Mouse (Mus musculus): Measurements from ENCODE around the gene Cdc42bpa. TPM values are rescaled to one million over a fixed set of nuclear protein-coding genes. Genes with fewer than 3 reads are reported as not detected.
A peak's percentile ranks its signal among the peaks of the same experiment; 100 is the strongest.

The Cdc42bpa gene
- total RNA-seq (2021) = 10 to 100 TPM; 40.8 to 41.5 TPM
- 11.1 and 18.3 TPM in 2 replicates for polyA plus RNA-seq (2012; rRNA removed)
- long read RNA-seq, full-length matches to known transcripts = 3 of 10 reads
- long read RNA-seq, partial matches to known transcripts = 1 of 10 reads
- long read RNA-seq, other reads (novel, unspliced or antisense) = 6 of 10 reads

- Histone ChIP-seq H3K4me3 (peak within 1 kb of the TSS; percentile 84), H3K4me1 (ENCODE audit: control insufficient read depth, insufficient read depth, low read length) (peaks cover 5% of the 10 kb centered on the region), H3K9ac (ENCODE audit: low read depth, low read length) (peak within 1 kb of the TSS; percentile 97), H3K27me3 (ENCODE audit: control insufficient read depth, insufficient read depth, low read length) (no peaks in the 10 kb centered on the region), H3K36me3 (ENCODE audit: control insufficient read depth, insufficient read depth, low read length) (peaks cover 5% of the 10 kb centered on the region), H3K27ac (peak within 1 kb of the TSS; percentile 97), H3K79me2 (replicated peaks; ENCODE audit: control insufficient read depth, insufficient read depth, low read length) (peaks cover 1% of the 10 kb centered on the region)
- intact Hi-C loops (cut with DNase I) = loop anchor here (2.0 to 5.0 kb wide), 2 partner anchors 97 to 158 kb away; partner anchors contain the start of genes Ahctf1 and Gm10518
- 6% methylated on average over 101 of the region's 128 CpGs for WGBS
- TF ChIP-seq EP300 (IDR thresholded peaks at IDR 0.05; ENCODE audit: insufficient read depth, low read depth, low read length) = no peak
- no peak for TF ChIP-seq CTCF (IDR thresholded peaks at IDR 0.05)
- TF ChIP-seq POLR2A (IDR thresholded peaks at IDR 0.05; ENCODE audit: insufficient read depth, low read depth, low read length) = peak; percentile 65
- peak; percentile 89 to 90 for DNase-seq
Measured at GRCm38 (mm10) chr1:179959721-179960542, at the start of gene Cdc42bpa. Gene Cdc42bpa, plus strand, starts transcription at chr1:179960472.

- H3K27me3 ChIP-seq (ENCODE audit: control insufficient read depth, insufficient read depth, low read length) = no peaks in the 10 kb centered on the region
- peak in 1 of 2 experiments; percentile 37 for DNase-seq
Measured at GRCm38 (mm10) chr1:179913471-179913870, 46.8 kb upstream of the Cdc42bpa start.

GRCm38 (mm10) chr1:179917036-179917435, 43.2 kb upstream of the Cdc42bpa start:
- DNase-seq = no peak
- 67% methylated on average over 4 of the region's 4 CpGs for WGBS
- intact Hi-C loops (cut with DNase I) = loop anchor here (5.0 kb wide), 1 partner anchor 40 kb away; no protein-coding TSS in a partner anchor

More at GRCm38 (mm10) chr1:179913471-179913870, 46.8 kb upstream of the Cdc42bpa start:
- Histone ChIP-seq H3K9ac (ENCODE audit: low read depth, low read length) (no peak overlapping the region), H3K4me3 (no peak overlapping the region), H3K27ac (no peak overlapping the region), H3K36me3 (ENCODE audit: control insufficient read depth, insufficient read depth, low read length) (no peaks in the 10 kb centered on the region), H3K4me1 (ENCODE audit: control insufficient read depth, insufficient read depth, low read length) (peaks cover 1% of the 10 kb centered on the region), H3K79me2 (replicated peaks; ENCODE audit: control insufficient read depth, insufficient read depth, low read length) (no peaks in the 10 kb centered on the region)
- TF ChIP-seq EP300 (IDR thresholded peaks at IDR 0.05; ENCODE audit: insufficient read depth, low read depth, low read length) = no peak
- no peak for TF ChIP-seq POLR2A (IDR thresholded peaks at IDR 0.05; ENCODE audit: insufficient read depth, low read depth, low read length)
- no peak for TF ChIP-seq CTCF (IDR thresholded peaks at IDR 0.05)
- 41% methylated on average over 4 of the region's 4 CpGs for WGBS
- intact Hi-C loops (cut with DNase I) = no loop called here

GRCm38 (mm10) chr1:179917481-179917880, 42.8 kb upstream of the Cdc42bpa start:
- H3K4me3 ChIP-seq = no peak overlapping the region
- no peaks in the 10 kb centered on the region for H3K79me2 ChIP-seq (replicated peaks; ENCODE audit: control insufficient read depth, insufficient read depth, low read length)
- TF ChIP-seq EP300 (IDR thresholded peaks at IDR 0.05; ENCODE audit: insufficient read depth, low read depth, low read length) = no peak
- no peak for TF ChIP-seq CTCF (IDR thresholded peaks at IDR 0.05)
- TF ChIP-seq POLR2A (IDR thresholded peaks at IDR 0.05; ENCODE audit: insufficient read depth, low read depth, low read length) = no peak
- peaks cover 1% of the 10 kb centered on the region for H3K4me1 ChIP-seq (ENCODE audit: control insufficient read depth, insufficient read depth, low read length)
- H3K9ac ChIP-seq (ENCODE audit: low read depth, low read length) = no peak overlapping the region
- no peaks in the 10 kb centered on the region for H3K36me3 ChIP-seq (ENCODE audit: control insufficient read depth, insufficient read depth, low read length)
- intact Hi-C loops (cut with DNase I) = loop anchor here (5.0 kb wide), 1 partner anchor 40 kb away; no protein-coding TSS in a partner anchor
- no peak for DNase-seq
- no peaks in the 10 kb centered on the region for H3K27me3 ChIP-seq (ENCODE audit: control insufficient read depth, insufficient read depth, low read length)
- WGBS = 79% methylated on average over 11 of the region's 11 CpGs
- H3K27ac ChIP-seq = no peak overlapping the region

More at GRCm38 (mm10) chr1:179917036-179917435, 43.2 kb upstream of the Cdc42bpa start:
- H3K4me1 ChIP-seq (ENCODE audit: control insufficient read depth, insufficient read depth, low read length) = peaks cover 1% of the 10 kb centered on the region
- no peaks in the 10 kb centered on the region for H3K36me3 ChIP-seq (ENCODE audit: control insufficient read depth, insufficient read depth, low read length)
- no peak overlapping the region for H3K4me3 ChIP-seq
- TF ChIP-seq EP300 (IDR thresholded peaks at IDR 0.05; ENCODE audit: insufficient read depth, low read depth, low read length) (no peak), POLR2A (IDR thresholded peaks at IDR 0.05; ENCODE audit: insufficient read depth, low read depth, low read length) (no peak), CTCF (IDR thresholded peaks at IDR 0.05) (no peak)
- H3K27me3 ChIP-seq (ENCODE audit: control insufficient read depth, insufficient read depth, low read length) = no peaks in the 10 kb centered on the region
- H3K79me2 ChIP-seq (replicated peaks; ENCODE audit: control insufficient read depth, insufficient read depth, low read length) = no peaks in the 10 kb centered on the region
- H3K27ac ChIP-seq = no peak overlapping the region
- no peak overlapping the region for H3K9ac ChIP-seq (ENCODE audit: low read depth, low read length)

- intact Hi-C loops (cut with DNase I) = loop anchor here (5.0 kb wide), 1 partner anchor 43 kb away; no protein-coding TSS in a partner anchor
- WGBS = 40% methylated on average over 8 of the region's 8 CpGs
- DNase-seq = peak in 1 of 2 experiments; percentile 47
Measured at GRCm38 (mm10) chr1:179919656-179920436, 40.4 kb upstream of the Cdc42bpa start.

More at GRCm38 (mm10) chr1:179919656-179920436, 40.4 kb upstream of the Cdc42bpa start:
- no peaks in the 10 kb centered on the region for H3K36me3 ChIP-seq (ENCODE audit: control insufficient read depth, insufficient read depth, low read length)
- H3K4me3 ChIP-seq = no peak overlapping the region
- no peak for TF ChIP-seq EP300 (IDR thresholded peaks at IDR 0.05; ENCODE audit: insufficient read depth, low read depth, low read length)
- TF ChIP-seq CTCF (IDR thresholded peaks at IDR 0.05) = no peak
- no peak for TF ChIP-seq POLR2A (IDR thresholded peaks at IDR 0.05; ENCODE audit: insufficient read depth, low read depth, low read length)
- H3K27me3 ChIP-seq (ENCODE audit: control insufficient read depth, insufficient read depth, low read length) = no peaks in the 10 kb centered on the region
- H3K79me2 ChIP-seq (replicated peaks; ENCODE audit: control insufficient read depth, insufficient read depth, low read length) = no peaks in the 10 kb centered on the region
- no peak overlapping the region for H3K27ac ChIP-seq
- H3K4me1 ChIP-seq (ENCODE audit: control insufficient read depth, insufficient read depth, low read length) = no peaks in the 10 kb centered on the region
- H3K9ac ChIP-seq (ENCODE audit: low read depth, low read length) = no peak overlapping the region

Measured in heart, adult 2 months (tissue).